Comparison of ENCODE assay signal across 7 mouse cellular contexts in the genomic region with DNA sequence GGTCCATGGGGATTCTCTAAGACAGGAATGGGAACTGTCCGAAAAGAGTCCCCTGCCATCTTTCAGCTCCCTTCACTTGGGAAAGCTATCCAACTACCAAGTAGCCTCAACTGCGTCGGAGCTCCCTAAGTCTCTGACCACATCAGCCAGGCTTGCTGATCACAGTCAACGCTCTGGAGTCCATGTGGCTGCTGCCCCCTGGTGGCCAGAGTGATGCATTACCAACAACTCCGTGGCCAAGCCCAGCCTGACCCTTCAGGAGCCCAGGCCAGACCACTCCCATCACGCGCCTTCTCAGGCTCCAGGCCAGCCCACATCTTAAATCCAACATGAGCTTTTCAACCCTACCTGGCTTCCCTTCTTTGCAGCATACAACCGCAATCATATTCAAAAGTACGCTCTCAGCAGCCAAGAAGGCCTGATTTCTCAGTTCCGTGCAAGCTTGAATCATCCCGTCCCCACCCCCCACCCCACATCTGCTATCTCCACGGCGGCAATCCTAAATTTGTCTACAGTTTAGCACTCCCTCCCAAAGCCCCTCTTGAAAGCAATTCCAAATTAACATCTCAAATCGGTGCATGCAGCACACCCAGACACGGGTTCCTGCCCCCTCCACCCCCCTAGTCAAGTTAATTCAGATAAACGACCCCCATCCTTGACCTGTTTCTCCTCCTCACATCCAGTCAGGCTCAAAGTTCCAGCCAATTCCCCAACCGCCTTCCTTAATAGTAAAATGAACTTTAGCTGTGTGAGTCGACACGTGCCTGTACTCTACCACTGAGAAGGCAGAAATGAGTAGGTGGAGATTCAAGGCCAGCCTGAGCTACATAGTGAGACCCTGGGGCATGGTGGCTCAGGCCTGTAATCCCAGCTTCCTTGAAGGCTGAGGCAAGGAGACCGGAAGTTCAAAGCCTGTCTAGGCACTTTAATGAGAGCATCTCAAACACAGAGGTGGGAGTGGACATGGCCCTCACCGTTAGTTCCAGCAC. TPM values are rescaled to one million over a fixed set of nuclear protein-coding genes. Genes with fewer than 3 reads are reported as not detected.
DNase-seq lines count a peak whose midpoint lies in the region; ATAC-seq and TF ChIP-seq lines count a peak whose summit lies in the region.

No protein-coding gene starts in this region.

- peak; percentile 92 for DNase-seq in adrenal gland, postnatal 14 days
- peak; percentile 77 for DNase-seq in heart, adult 8-10 months (ENCODE audit: low spot score)
- peak; percentile 75 to 85 for DNase-seq in kidney, adult 8-10 months
- DNase-seq in spleen, adult 2 months (ENCODE audit: low read depth in 1 of 2, low spot score in 2 of 2) = peak; percentile 44 to 82

- H3K27me3 ChIP-seq in embryonic facial prominence, embryonic 12.5 days = peaks cover 19% of the 10 kb centered on the region
- H3K27me3 ChIP-seq in limb, embryonic 12.5 days = peaks cover 33% of the 10 kb centered on the region
- H3K27me3 ChIP-seq in midbrain, embryonic 16.5 days (ENCODE audit: control insufficient read depth, insufficient read depth, low read depth, low read length) = no peaks in the 10 kb centered on the region; the same call in 1 of the 2 replicates
- no peaks in the 10 kb centered on the region for H3K27me3 ChIP-seq in spleen, adult 2 months (ENCODE audit: control insufficient read depth, insufficient read depth, low read length)

- H3K4me3 ChIP-seq in embryonic facial prominence, embryonic 12.5 days = no peak overlapping the region
- H3K4me3 ChIP-seq in limb, embryonic 12.5 days (replicated peaks) = no peak overlapping the region
- no peak overlapping the region for H3K4me3 ChIP-seq in midbrain, embryonic 16.5 days (ENCODE audit: low read depth, low read length)
- no peak overlapping the region for H3K4me3 ChIP-seq in spleen, adult 2 months (ENCODE audit: extremely low read depth, insufficient read depth, insufficient read length)

- TF ChIP-seq POLR2A in spleen, adult 2 months (IDR thresholded peaks at IDR 0.05; ENCODE audit: low read depth, low read length) = no peak

- H3K27ac ChIP-seq in embryonic facial prominence, embryonic 12.5 days = no peak overlapping the region
- no peak overlapping the region for H3K27ac ChIP-seq in limb, embryonic 12.5 days
- no peak overlapping the region for H3K27ac ChIP-seq in midbrain, embryonic 16.5 days (ENCODE audit: low read length)
- no peak overlapping the region for H3K27ac ChIP-seq in spleen, adult 2 months (ENCODE audit: insufficient read depth, low read length)

- TF ChIP-seq CTCF in spleen, adult 2 months (IDR thresholded peaks at IDR 0.05; ENCODE audit: extremely low read depth, insufficient read depth, insufficient read length, insufficient replicate concordance) = peak; percentile 99

- no peaks in the 10 kb centered on the region for H3K4me1 ChIP-seq in embryonic facial prominence, embryonic 12.5 days
- 0 out of 2 replicates have a peak, but pooled peaks cover 2% of the 10 kb centered on the region for H3K4me1 ChIP-seq in limb, embryonic 12.5 days (replicated peaks)
- H3K4me1 ChIP-seq in midbrain, embryonic 16.5 days (ENCODE audit: control insufficient read depth, insufficient read depth, low read length) = no peaks in the 10 kb centered on the region
- no peaks in the 10 kb centered on the region for H3K4me1 ChIP-seq in spleen, adult 2 months (ENCODE audit: control insufficient read depth, insufficient read depth, insufficient read length)

- H3K36me3 ChIP-seq in embryonic facial prominence, embryonic 12.5 days = no peaks in the 10 kb centered on the region
- no peaks in the 10 kb centered on the region for H3K36me3 ChIP-seq in limb, embryonic 12.5 days
- H3K36me3 ChIP-seq in midbrain, embryonic 16.5 days (ENCODE audit: control insufficient read depth, insufficient read depth, low read length) = no peaks in the 10 kb centered on the region
- no peaks in the 10 kb centered on the region for H3K36me3 ChIP-seq in spleen, adult 2 months (ENCODE audit: control insufficient read depth, insufficient read depth, low read length)

- ATAC-seq in embryonic facial prominence, embryonic 12.5 days (ENCODE audit: insufficient number of reproducible peaks, insufficient read depth, low FRiP score, low TSS enrichment) = 0 out of 2 replicates have a peak, but pooled peaks have one; percentile 64
- peak; percentile 68; the same call in 1 of the 2 replicates for ATAC-seq in limb, embryonic 12.5 days (ENCODE audit: insufficient number of reproducible peaks, insufficient read depth, low FRiP score, low TSS enrichment, low read depth)
- ATAC-seq in midbrain, embryonic 16.5 days = peak; percentile 79

- 24% methylated on average over 21 of the region's 21 CpGs for WGBS in embryonic facial prominence, embryonic 12.5 days
- WGBS in limb, embryonic 12.5 days = 23% methylated on average over 21 of the region's 21 CpGs
- 30% methylated on average over 21 of the region's 21 CpGs for WGBS in midbrain, embryonic 16.5 days
- 47% methylated on average over 21 of the region's 21 CpGs for WGBS in spleen, adult 2 months

- H3K9me3 ChIP-seq in embryonic facial prominence, embryonic 12.5 days = no peaks in the 10 kb centered on the region
- H3K9me3 ChIP-seq in limb, embryonic 12.5 days = no peaks in the 10 kb centered on the region
- H3K9me3 ChIP-seq in midbrain, embryonic 16.5 days (replicated peaks; ENCODE audit: control insufficient read depth, low read length, poor library complexity, severe bottlenecking) = no peaks in the 10 kb centered on the region

- no peak overlapping the region for H3K9ac ChIP-seq in embryonic facial prominence, embryonic 12.5 days
- no peak overlapping the region for H3K9ac ChIP-seq in limb, embryonic 12.5 days (replicated peaks)
- no peak overlapping the region for H3K9ac ChIP-seq in midbrain, embryonic 16.5 days (ENCODE audit: low read depth, low read length)

- no peak overlapping the region for H3K4me2 ChIP-seq in embryonic facial prominence, embryonic 12.5 days (replicated peaks)
- H3K4me2 ChIP-seq in limb, embryonic 12.5 days = no peak overlapping the region
- H3K4me2 ChIP-seq in midbrain, embryonic 16.5 days (ENCODE audit: low read length) = peak overlapping the region; percentile 24

RNA-seq across cellular contexts. Expression of gene Pou2f2, which starts 8.4 kb away (rescaled TPM):
- total RNA-seq in adrenal gland, postnatal 14 days (2021) = 0.96 and 5.1 TPM in 2 replicates
- polyA plus RNA-seq in embryonic facial prominence, embryonic 12.5 days (2016; fragmentation: Nextera tagmentation; extraction: Ambion mirVana) = 2.3 and 3.2 TPM in 2 replicates
- under 1 TPM; 0.49 to 0.72 (median 0.55) TPM for total RNA-seq in heart, adult 8-10 months (2022)
- 2.7 and 2.9 TPM in 2 replicates for polyA plus RNA-seq in limb, embryonic 12.5 days (2016; fragmentation: Nextera tagmentation; extraction: Ambion mirVana)
- polyA plus RNA-seq in midbrain, embryonic 16.5 days (2015; fragmentation: Nextera tagmentation; extraction: Ambion mirVana) = 42.9 and 56.4 TPM in 2 replicates
- polyA plus RNA-seq in spleen, adult 2 months (2012; rRNA removed) = 61.7 and 83.3 TPM in 2 replicates

RNA-seq across cellular contexts. Expression of gene Dedd2, which starts 32.5 kb away (rescaled TPM):
- 17.4 and 17.9 TPM in 2 replicates for total RNA-seq in adrenal gland, postnatal 14 days (2021)
- 13.7 and 14.9 TPM in 2 replicates for polyA plus RNA-seq in embryonic facial prominence, embryonic 12.5 days (2016; fragmentation: Nextera tagmentation; extraction: Ambion mirVana)
- total RNA-seq in heart, adult 8-10 months (2022) = 10 to 100 TPM; 14.0 to 23.0 (median 17.2) TPM
- 12.2 and 13.6 TPM in 2 replicates for polyA plus RNA-seq in limb, embryonic 12.5 days (2016; fragmentation: Nextera tagmentation; extraction: Ambion mirVana)
- polyA plus RNA-seq in midbrain, embryonic 16.5 days (2015; fragmentation: Nextera tagmentation; extraction: Ambion mirVana) = 14.1 and 14.6 TPM in 2 replicates
- polyA plus RNA-seq in spleen, adult 2 months (2012; rRNA removed) = 75.5 and 77.0 TPM in 2 replicates

RNA-seq across cellular contexts. Expression of gene Zfp526, which starts 33.3 kb away (rescaled TPM):
- total RNA-seq in adrenal gland, postnatal 14 days (2021) = 9.0 and 11.6 TPM in 2 replicates
- 2.9 and 3.0 TPM in 2 replicates for polyA plus RNA-seq in embryonic facial prominence, embryonic 12.5 days (2016; fragmentation: Nextera tagmentation; extraction: Ambion mirVana)
- total RNA-seq in heart, adult 8-10 months (2022) = 10 to 100 TPM in 2 of 4 experiments, 1 to 10 TPM in 2; 9.0 to 12.3 (median 9.9) TPM
- 3.1 and 3.4 TPM in 2 replicates for polyA plus RNA-seq in limb, embryonic 12.5 days (2016; fragmentation: Nextera tagmentation; extraction: Ambion mirVana)
- 1.7 TPM in 2 replicates for polyA plus RNA-seq in midbrain, embryonic 16.5 days (2015; fragmentation: Nextera tagmentation; extraction: Ambion mirVana)
- 14.4 and 16.4 TPM in 2 replicates for polyA plus RNA-seq in spleen, adult 2 months (2012; rRNA removed)

RNA-seq across cellular contexts. Expression of gene Gsk3a, which starts 49.7 kb away (rescaled TPM):
- total RNA-seq in adrenal gland, postnatal 14 days (2021) = 96.8 and 104 TPM in 2 replicates
- polyA plus RNA-seq in embryonic facial prominence, embryonic 12.5 days (2016; fragmentation: Nextera tagmentation; extraction: Ambion mirVana) = 15.9 and 17.4 TPM in 2 replicates
- total RNA-seq in heart, adult 8-10 months (2022) = 10 to 100 TPM; 66.1 to 71.3 (median 68.3) TPM
- polyA plus RNA-seq in limb, embryonic 12.5 days (2016; fragmentation: Nextera tagmentation; extraction: Ambion mirVana) = 16.9 and 19.4 TPM in 2 replicates
- 16.2 and 17.8 TPM in 2 replicates for polyA plus RNA-seq in midbrain, embryonic 16.5 days (2015; fragmentation: Nextera tagmentation; extraction: Ambion mirVana)
- 106 and 125 TPM in 2 replicates for polyA plus RNA-seq in spleen, adult 2 months (2012; rRNA removed)

Comparison
In these comparisons a context has a peak if more than half of its experiments do, and no peak if none do; other contexts are left out.
1. RNA of gene Pou2f2, which starts 8.4 kb away (polyA plus RNA-seq): 61.7 to 83.3 TPM in spleen, adult 2 months and 42.9 to 56.4 TPM in midbrain, embryonic 16.5 days; 2.3 to 3.2 TPM in embryonic facial prominence, embryonic 12.5 days and 2.7 to 2.9 TPM in limb, embryonic 12.5 days; every median in the first group is over 10 times any median in the second.
2. Peak in every context shown above with its lines, with median percentiles within 50 percentile points of each other: DNase-seq and ATAC-seq.